Mouse (Mus musculus): ENCODE measurements at regions not wholly inside any gene's neighbourhood (a gene's known extent, or its start where the extent isn't known, plus 50 kb on each side); places are given as distances from the start of the nearest gene placed in this dataset.

- DNase-seq (ENCODE audit: low spot score in 2 of 2), result no peak
Measured at GRCm38 (mm10) chr6:98482319-98482718, 139.8 kb upstream of the Gm765 start.

- no peak for DNase-seq (ENCODE audit: low spot score in 2 of 2)
Measured at GRCm38 (mm10) chr6:98467563-98467962, 125.0 kb upstream of the Gm765 start.

GRCm38 (mm10) chr6:98452277-98452676 is 109.7 kb upstream of the Gm765 start:
- DNase-seq (ENCODE audit: low spot score in 2 of 2), result no peak

GRCm38 (mm10) chr6:98435676-98436075 is 93.1 kb upstream of the Gm765 start:
- DNase-seq (ENCODE audit: low spot score in 2 of 2), result no peak

GRCm38 (mm10) chr6:98433286-98433685 is 90.7 kb upstream of the Gm765 start:
- DNase-seq (ENCODE audit: low spot score in 2 of 2), result no peak

- DNase-seq (ENCODE audit: low spot score in 2 of 2), result no peak
Measured at GRCm38 (mm10) chr6:98429120-98429519, 86.6 kb upstream of the Gm765 start.

- DNase-seq (ENCODE audit: low spot score in 2 of 2), result no peak
Measured at GRCm38 (mm10) chr6:98402605-98403004, 60.1 kb upstream of the Gm765 start.

GRCm38 (mm10) chr6:98394589-98394988 is 52.0 kb upstream of the Gm765 start:
- DNase-seq (ENCODE audit: low spot score in 2 of 2), result no peak
